Mouse (Mus musculus): ENCODE results near the gene Gm49721. TPM values are rescaled to one million over a fixed set of nuclear protein-coding genes. Genes with fewer than 3 reads are reported as not detected.
"Not testable (repeated sequence)": the region's sequence is repeated elsewhere in the genome, so short reads cannot be mapped to it uniquely, and the experiment has no call there.

The Gm49721 gene
- polyA plus RNA-seq, 1 experiment from 2014 or later, result 0.14 TPM

GRCm38 (mm10) chr17:7033192-7034166 lies 54.8 kb downstream of the Gm49721 start:
- 0 out of 2 replicates have a peak, but pooled peaks have one; percentile 34 for ATAC-seq (replicated peaks; ENCODE audit: low FRiP score)
- H3K9ac ChIP-seq; H3K4me2 ChIP-seq; H3K27ac ChIP-seq; H3K27me3 ChIP-seq; H3K4me1 ChIP-seq; H3K36me3 ChIP-seq; H3K4me3 ChIP-seq (replicated peaks); H3K9me3 ChIP-seq (replicated peaks): not testable (repeated sequence)
- WGBS, result 51% methylated on average over 3 of the region's 17 CpGs

- not testable (repeated sequence) for H3K4me3 ChIP-seq (replicated peaks); H3K4me1 ChIP-seq; ATAC-seq (replicated peaks; ENCODE audit: low FRiP score); H3K9ac ChIP-seq; H3K4me2 ChIP-seq; H3K36me3 ChIP-seq; H3K9me3 ChIP-seq (replicated peaks); H3K27me3 ChIP-seq; H3K27ac ChIP-seq
- WGBS, result 73% methylated on average over 2 of the region's 4 CpGs
Measured at GRCm38 (mm10) chr17:7068997-7069539, 90.4 kb downstream of the Gm49721 start.

GRCm38 (mm10) chr17:7069561-7070240 lies 91.0 kb downstream of the Gm49721 start:
- not testable (repeated sequence) for ATAC-seq (replicated peaks; ENCODE audit: low FRiP score); H3K27me3 ChIP-seq; H3K9ac ChIP-seq; H3K36me3 ChIP-seq; H3K27ac ChIP-seq; H3K4me1 ChIP-seq; H3K9me3 ChIP-seq (replicated peaks); H3K4me3 ChIP-seq (replicated peaks); H3K4me2 ChIP-seq
- WGBS, result 81% methylated on average over 7 of the region's 7 CpGs

DNA sequence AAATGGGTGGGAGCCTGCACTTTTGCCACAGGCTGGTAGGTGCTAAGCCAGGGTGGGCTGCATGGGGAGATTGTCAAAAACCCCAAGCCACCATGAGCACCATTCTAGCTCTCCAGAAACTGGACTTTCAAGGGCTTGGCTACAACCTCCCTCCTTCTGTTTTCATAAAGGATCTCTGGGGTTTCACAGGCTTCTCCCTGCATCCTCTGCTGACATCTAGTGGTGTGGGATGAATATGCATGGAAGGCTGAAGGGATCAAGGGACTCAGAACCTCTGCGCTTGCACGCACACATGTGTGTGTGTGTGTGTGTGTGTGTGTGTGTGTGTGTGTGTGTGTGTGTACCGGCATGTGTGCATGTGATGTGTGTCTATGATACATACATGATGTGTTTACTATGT lies 95.8 kb downstream of the Gm49721 start:
- H3K4me3 ChIP-seq (replicated peaks); H3K4me1 ChIP-seq; H3K36me3 ChIP-seq; H3K4me2 ChIP-seq; H3K9me3 ChIP-seq (replicated peaks); H3K27ac ChIP-seq; H3K27me3 ChIP-seq; H3K9ac ChIP-seq: not testable (repeated sequence)
- WGBS, result 46% methylated on average over 3 of the region's 3 CpGs
- 0 out of 2 replicates have a peak, but pooled peaks have one; percentile 35 for ATAC-seq (replicated peaks; ENCODE audit: low FRiP score)

DNA sequence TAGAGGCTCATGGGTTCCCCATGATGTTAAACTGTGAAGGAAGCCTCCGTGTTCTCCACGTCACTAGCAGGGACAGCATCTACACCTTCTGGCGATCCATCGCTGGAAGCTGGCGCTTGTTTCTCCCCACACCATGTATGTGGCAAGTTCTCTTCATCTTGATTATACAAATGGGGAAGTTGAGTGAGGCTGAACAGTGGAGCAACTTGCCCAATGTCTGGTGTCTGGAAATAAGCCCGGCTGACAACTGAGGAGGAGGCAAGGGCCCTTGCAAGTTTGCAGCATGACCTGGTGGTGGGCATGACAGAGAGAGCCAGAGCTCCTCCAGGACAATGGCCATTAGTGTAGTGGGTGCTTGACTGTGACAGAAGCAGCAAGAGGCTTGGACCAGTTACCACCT lies 96.8 kb downstream of the Gm49721 start:
- H3K4me3 ChIP-seq (replicated peaks); H3K4me2 ChIP-seq; H3K27ac ChIP-seq; H3K9me3 ChIP-seq (replicated peaks); ATAC-seq (replicated peaks; ENCODE audit: low FRiP score); H3K27me3 ChIP-seq; H3K9ac ChIP-seq; H3K36me3 ChIP-seq; H3K4me1 ChIP-seq: not testable (repeated sequence)
- WGBS, result 90% methylated on average over 5 of the region's 6 CpGs

DNA sequence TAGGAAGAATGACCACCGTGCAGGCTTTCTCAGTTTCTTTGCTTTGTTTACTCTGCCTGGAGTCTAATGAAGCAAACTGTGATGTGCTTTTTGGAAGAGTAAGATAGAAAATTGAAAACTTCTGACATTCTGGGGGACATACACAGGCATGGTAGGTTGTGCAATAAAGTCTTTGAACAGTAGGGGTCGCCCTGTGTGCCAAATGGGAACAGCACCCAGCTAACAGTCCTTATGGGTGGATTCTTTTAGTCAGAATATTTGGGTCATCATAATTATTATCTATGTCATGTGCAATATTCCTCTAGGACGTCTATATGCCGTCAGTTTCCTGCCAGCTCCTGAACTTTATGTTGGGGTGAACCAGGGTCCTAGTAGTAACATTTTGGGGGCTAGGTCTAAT lies 100.9 kb downstream of the Gm49721 start:
- 0% methylated on average over 1 of the region's 4 CpGs for WGBS
- not testable (repeated sequence) for H3K9me3 ChIP-seq (replicated peaks); H3K4me3 ChIP-seq (replicated peaks); H3K27ac ChIP-seq; H3K4me2 ChIP-seq; H3K9ac ChIP-seq; H3K36me3 ChIP-seq; ATAC-seq (replicated peaks; ENCODE audit: low FRiP score); H3K27me3 ChIP-seq; H3K4me1 ChIP-seq

- 100% methylated on average over 1 of the region's 5 CpGs for whole genome bisulfite sequencing
- not testable (repeated sequence) for H3K9ac ChIP-seq; H3K27me3 ChIP-seq; H3K9me3 ChIP-seq (replicated peaks); H3K27ac ChIP-seq; H3K4me2 ChIP-seq; H3K4me3 ChIP-seq (replicated peaks); H3K4me1 ChIP-seq; H3K36me3 ChIP-seq
- ATAC-seq (replicated peaks; ENCODE audit: low FRiP score), result 0 out of 2 replicates have a peak, but pooled peaks have one; percentile 18
Measured at GRCm38 (mm10) chr17:7084523-7084922, 105.8 kb downstream of the Gm49721 start.

- not testable (repeated sequence) for H3K4me3 ChIP-seq (replicated peaks); H3K27me3 ChIP-seq; ATAC-seq (replicated peaks; ENCODE audit: low FRiP score); H3K36me3 ChIP-seq; H3K4me2 ChIP-seq; H3K27ac ChIP-seq; H3K9ac ChIP-seq; H3K4me1 ChIP-seq; H3K9me3 ChIP-seq (replicated peaks)
- WGBS, result no CpG with 5 or more reads among the region's 12 CpGs
Measured at GRCm38 (mm10) chr17:7085469-7086168, 106.9 kb downstream of the Gm49721 start.

- not testable (repeated sequence) for H3K27me3 ChIP-seq; H3K9ac ChIP-seq; H3K36me3 ChIP-seq; H3K27ac ChIP-seq; H3K9me3 ChIP-seq (replicated peaks); H3K4me2 ChIP-seq; H3K4me1 ChIP-seq; H3K4me3 ChIP-seq (replicated peaks); ATAC-seq (replicated peaks; ENCODE audit: low FRiP score)
- 44% methylated on average over 6 of the region's 8 CpGs for WGBS
Measured at GRCm38 (mm10) chr17:7086836-7087235, 108.1 kb downstream of the Gm49721 start.
